Mouse (Mus musculus): ENCODE results near the gene Smurf1. TPM values are rescaled to one million over a fixed set of nuclear protein-coding genes. Genes with fewer than 3 reads are reported as not detected.

Gene Smurf1
- polyA plus RNA-seq, 2 experiments, result 24.7 to 28.3 TPM

- no peaks in the 10 kb centered on the region for H3K36me3 ChIP-seq (ENCODE audit: control insufficient read depth, insufficient read depth, low read length)
Measured at GRCm38 (mm10) chr5:144949856-144950255, 15.8 kb downstream of the Smurf1 start.

GRCm38 (mm10) chr5:144948422-144948821 is 17.2 kb downstream of the Smurf1 start:
- H3K4me2 ChIP-seq (replicated peaks; ENCODE audit: low read depth, low read length, severe bottlenecking), result no peak overlapping the region
- WGBS, result 73% methylated on average over 11 of the region's 11 CpGs
- no peak for ATAC-seq (ENCODE audit: low FRiP score, low read depth)

More at GRCm38 (mm10) chr5:144949856-144950255, 15.8 kb downstream of the Smurf1 start:
- Histone ChIP-seq H3K9ac (ENCODE audit: low read depth, low read length, severe bottlenecking) (no peak overlapping the region), H3K4me1 (ENCODE audit: control insufficient read depth, insufficient read depth, low read length) (0 out of 2 replicates have a peak, but pooled peaks cover 4% of the 10 kb centered on the region), H3K9me3 (ENCODE audit: control insufficient read depth, low read length) (no peaks in the 10 kb centered on the region), H3K27ac (replicated peaks; ENCODE audit: low read depth, low read length) (no peak overlapping the region), H3K27me3 (ENCODE audit: control insufficient read depth, insufficient read depth, low read length) (no peaks in the 10 kb centered on the region), H3K4me2 (replicated peaks; ENCODE audit: low read depth, low read length, severe bottlenecking) (no peak overlapping the region), H3K4me3 (replicated peaks; ENCODE audit: low read length) (no peak overlapping the region)
- no peak for ATAC-seq (ENCODE audit: low FRiP score, low read depth)
- 76% methylated on average over 4 of the region's 4 CpGs for WGBS
- no peak for DNase-seq (ENCODE audit: low spot score)
- TF ChIP-seq POLR2A (IDR thresholded peaks at IDR 0.05; ENCODE audit: borderline replicate concordance, extremely low read depth, insufficient read depth, insufficient read length), result no peak

GRCm38 (mm10) chr5:144948002-144948401 is 17.6 kb downstream of the Smurf1 start:
- WGBS, result 82% methylated on average over 1 of the region's 1 CpGs
- H3K27ac ChIP-seq (replicated peaks; ENCODE audit: low read depth, low read length), result no peak overlapping the region
- H3K27me3 ChIP-seq (ENCODE audit: control insufficient read depth, insufficient read depth, low read length), result no peaks in the 10 kb centered on the region
- H3K36me3 ChIP-seq (ENCODE audit: control insufficient read depth, insufficient read depth, low read length), result no peaks in the 10 kb centered on the region
- no peak for DNase-seq (ENCODE audit: low spot score)
- no peak for TF ChIP-seq POLR2A (IDR thresholded peaks at IDR 0.05; ENCODE audit: borderline replicate concordance, extremely low read depth, insufficient read depth, insufficient read length)
- H3K9ac ChIP-seq (ENCODE audit: low read depth, low read length, severe bottlenecking), result no peak overlapping the region
- H3K4me1 ChIP-seq (ENCODE audit: control insufficient read depth, insufficient read depth, low read length), result no peaks in the 10 kb centered on the region
- no peak overlapping the region for H3K4me3 ChIP-seq (replicated peaks; ENCODE audit: low read length)
- ATAC-seq (ENCODE audit: low FRiP score, low read depth), result no peak
- no peaks in the 10 kb centered on the region for H3K9me3 ChIP-seq (ENCODE audit: control insufficient read depth, low read length)
- H3K4me2 ChIP-seq (replicated peaks; ENCODE audit: low read depth, low read length, severe bottlenecking), result no peak overlapping the region

More at GRCm38 (mm10) chr5:144948422-144948821, 17.2 kb downstream of the Smurf1 start:
- DNase-seq (ENCODE audit: low spot score), result no peak
- H3K9me3 ChIP-seq (ENCODE audit: control insufficient read depth, low read length), result no peaks in the 10 kb centered on the region
- no peak overlapping the region for H3K4me3 ChIP-seq (replicated peaks; ENCODE audit: low read length)
- no peaks in the 10 kb centered on the region for H3K4me1 ChIP-seq (ENCODE audit: control insufficient read depth, insufficient read depth, low read length)
- no peaks in the 10 kb centered on the region for H3K36me3 ChIP-seq (ENCODE audit: control insufficient read depth, insufficient read depth, low read length)
- no peak overlapping the region for H3K27ac ChIP-seq (replicated peaks; ENCODE audit: low read depth, low read length)
- no peak for TF ChIP-seq POLR2A (IDR thresholded peaks at IDR 0.05; ENCODE audit: borderline replicate concordance, extremely low read depth, insufficient read depth, insufficient read length)
- H3K27me3 ChIP-seq (ENCODE audit: control insufficient read depth, insufficient read depth, low read length), result no peaks in the 10 kb centered on the region
- H3K9ac ChIP-seq (ENCODE audit: low read depth, low read length, severe bottlenecking), result no peak overlapping the region

DNA sequence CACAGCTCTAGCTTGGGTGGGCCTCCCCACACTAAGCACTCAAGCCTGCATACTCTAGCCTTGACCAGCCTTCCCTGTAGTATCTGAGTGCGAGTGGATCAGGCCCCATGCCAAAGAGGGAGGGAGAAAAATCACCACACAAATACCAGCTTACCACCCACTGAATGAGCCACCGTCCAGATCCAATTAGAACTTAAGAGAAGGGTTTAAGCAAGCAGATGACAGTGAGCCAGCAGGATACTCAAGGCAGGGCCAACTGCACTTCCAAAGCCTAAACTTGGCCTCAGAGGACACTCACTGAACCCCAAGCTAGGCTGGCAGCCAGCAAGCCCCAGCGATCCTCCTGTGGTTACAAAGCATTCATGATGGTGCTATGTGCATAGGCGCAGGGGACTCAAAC is 19.6 kb downstream of the Smurf1 start:
- no peak for TF ChIP-seq POLR2A (IDR thresholded peaks at IDR 0.05; ENCODE audit: borderline replicate concordance, extremely low read depth, insufficient read depth, insufficient read length)
- 89% methylated on average over 4 of the region's 4 CpGs for WGBS
- Histone ChIP-seq H3K27me3 (ENCODE audit: control insufficient read depth, insufficient read depth, low read length) (no peaks in the 10 kb centered on the region), H3K4me1 (ENCODE audit: control insufficient read depth, insufficient read depth, low read length) (0 out of 2 replicates have a peak, but pooled peaks cover 3% of the 10 kb centered on the region), H3K4me2 (replicated peaks; ENCODE audit: low read depth, low read length, severe bottlenecking) (no peak overlapping the region), H3K36me3 (ENCODE audit: control insufficient read depth, insufficient read depth, low read length) (no peaks in the 10 kb centered on the region), H3K27ac (replicated peaks; ENCODE audit: low read depth, low read length) (no peak overlapping the region), H3K4me3 (replicated peaks; ENCODE audit: low read length) (no peak overlapping the region), H3K9me3 (ENCODE audit: control insufficient read depth, low read length) (no peaks in the 10 kb centered on the region), H3K9ac (ENCODE audit: low read depth, low read length, severe bottlenecking) (no peak overlapping the region)
- ATAC-seq (ENCODE audit: low FRiP score, low read depth), result no peak
- no peak for DNase-seq (ENCODE audit: low spot score)

DNA sequence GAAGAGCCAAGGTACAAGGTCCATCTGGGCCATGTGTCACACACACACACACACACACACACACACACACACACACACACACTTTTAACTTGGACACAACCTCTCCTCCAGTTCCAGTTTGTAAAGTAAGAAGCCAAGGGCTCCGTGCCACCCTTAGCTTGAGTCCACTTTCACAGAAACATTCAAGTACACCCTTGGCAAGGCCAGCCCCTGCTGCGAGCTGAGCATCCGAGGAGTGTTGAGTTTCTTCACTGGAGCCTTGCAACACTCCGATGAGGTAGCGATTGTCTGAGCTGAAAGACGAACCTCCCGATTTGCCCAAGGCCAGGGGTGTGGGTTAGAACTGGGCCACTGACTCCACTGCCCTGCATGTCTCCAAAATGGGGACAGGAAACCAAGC is 20.7 kb downstream of the Smurf1 start:
- ATAC-seq (ENCODE audit: low FRiP score, low read depth) (no peak), DNase-seq (ENCODE audit: low spot score) (no peak)
- Histone ChIP-seq H3K9me3 (ENCODE audit: control insufficient read depth, low read length) (no peaks in the 10 kb centered on the region), H3K36me3 (ENCODE audit: control insufficient read depth, insufficient read depth, low read length) (no peaks in the 10 kb centered on the region), H3K9ac (ENCODE audit: low read depth, low read length, severe bottlenecking) (no peak overlapping the region), H3K27me3 (ENCODE audit: control insufficient read depth, insufficient read depth, low read length) (no peaks in the 10 kb centered on the region), H3K4me3 (replicated peaks; ENCODE audit: low read length) (no peak overlapping the region), H3K4me2 (replicated peaks; ENCODE audit: low read depth, low read length, severe bottlenecking) (no peak overlapping the region), H3K27ac (replicated peaks; ENCODE audit: low read depth, low read length) (no peak overlapping the region), H3K4me1 (ENCODE audit: control insufficient read depth, insufficient read depth, low read length) (0 out of 2 replicates have a peak, but pooled peaks cover 4% of the 10 kb centered on the region)
- TF ChIP-seq POLR2A (IDR thresholded peaks at IDR 0.05; ENCODE audit: borderline replicate concordance, extremely low read depth, insufficient read depth, insufficient read length), result no peak
- WGBS, result 86% methylated on average over 7 of the region's 7 CpGs

DNA sequence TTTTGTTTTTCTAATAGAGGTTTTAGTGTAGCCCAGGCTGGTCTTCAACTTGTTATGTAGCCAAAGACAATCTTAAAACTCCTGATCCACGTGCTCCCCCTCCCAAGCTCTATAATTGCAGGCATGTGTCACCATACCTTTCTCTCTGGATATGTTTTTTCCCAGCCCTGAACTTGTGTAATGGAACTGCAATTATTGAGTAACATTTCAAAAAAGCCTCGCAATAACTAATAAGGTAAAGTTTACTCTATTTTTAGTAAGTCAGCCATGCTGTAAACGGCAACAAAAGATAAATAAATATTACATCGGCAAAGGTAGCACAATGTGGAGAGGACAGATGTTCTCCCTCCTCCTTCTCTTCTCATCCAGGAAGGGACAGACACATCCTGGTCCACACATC is 21.3 kb downstream of the Smurf1 start:
- TF ChIP-seq POLR2A (IDR thresholded peaks at IDR 0.05; ENCODE audit: borderline replicate concordance, extremely low read depth, insufficient read depth, insufficient read length), result no peak

More for the DNA sequence above, 21.3 kb downstream of the Smurf1 start:
- Histone ChIP-seq H3K4me3 (replicated peaks; ENCODE audit: low read length) (no peak overlapping the region), H3K36me3 (ENCODE audit: control insufficient read depth, insufficient read depth, low read length) (no peaks in the 10 kb centered on the region), H3K27me3 (ENCODE audit: control insufficient read depth, insufficient read depth, low read length) (no peaks in the 10 kb centered on the region), H3K4me1 (ENCODE audit: control insufficient read depth, insufficient read depth, low read length) (0 out of 2 replicates have a peak, but pooled peaks cover 4% of the 10 kb centered on the region), H3K27ac (replicated peaks; ENCODE audit: low read depth, low read length) (no peak overlapping the region), H3K9ac (ENCODE audit: low read depth, low read length, severe bottlenecking) (no peak overlapping the region), H3K4me2 (replicated peaks; ENCODE audit: low read depth, low read length, severe bottlenecking) (no peak overlapping the region), H3K9me3 (ENCODE audit: control insufficient read depth, low read length) (no peaks in the 10 kb centered on the region)
- 79% methylated on average over 4 of the region's 4 CpGs for WGBS
- DNase-seq (ENCODE audit: low spot score), result no peak
- ATAC-seq (ENCODE audit: low FRiP score, low read depth), result no peak

Measured in limb, embryonic 14.5 days (tissue).